Mouse (Mus musculus): ENCODE data around the gene Prr12.

- TF ChIP-seq CTCF (IDR thresholded peaks at IDR 0.05; ENCODE audit: insufficient read depth, low read length) (no peak), POLR2A (IDR thresholded peaks at IDR 0.05; ENCODE audit: borderline replicate concordance, extremely low read depth, low read depth, low read length) (no peak)
These were observed 35.9 kb downstream of the Prr12 start for GRCm38 (mm10) chr7:45016761-45017160.

All from lung, adult 2 months (tissue).